Mouse (Mus musculus): ENCODE measurements around the gene Oxct1. TPM values are rescaled to one million over a fixed set of nuclear protein-coding genes. Genes with fewer than 3 reads are reported as not detected.

Gene Oxct1
- total and polyA plus RNA-seq, 2 experiments, result 1.7 to 6.4 TPM

GRCm38 (mm10) chr15:4145352-4145751 lies 119.2 kb downstream of the Oxct1 start:
- Histone ChIP-seq H3K4me3 (ENCODE audit: insufficient read depth, low read depth, low read length) (no peak overlapping the region), H3K79me2 (ENCODE audit: control insufficient read depth, insufficient read depth, low read length) (no peaks in the 10 kb centered on the region), H3K27me3 (ENCODE audit: control insufficient read depth, insufficient read depth, low read length) (no peaks in the 10 kb centered on the region), H3K4me1 (ENCODE audit: control insufficient read depth, insufficient read depth, low read length) (no peaks in the 10 kb centered on the region), H3K9ac (ENCODE audit: low read depth, low read length) (no peak overlapping the region), H3K36me3 (ENCODE audit: control insufficient read depth, insufficient read depth, low read length) (no peaks in the 10 kb centered on the region), H3K27ac (replicated peaks; ENCODE audit: insufficient read depth, low read depth, low read length) (no peak overlapping the region)
- WGBS, result 89% methylated on average over 5 of the region's 5 CpGs
- DNase-seq (ENCODE audit: extremely low read depth, low read depth, low spot score), result no peak
- no peak for TF ChIP-seq POLR2A (IDR thresholded peaks at IDR 0.05; ENCODE audit: extremely low read depth, insufficient read depth, low read length)
- no peak for TF ChIP-seq CTCF (IDR thresholded peaks at IDR 0.05; ENCODE audit: low read depth, low read length)

- no peak for DNase-seq (ENCODE audit: extremely low read depth, low read depth, low spot score)
- TF ChIP-seq CTCF (IDR thresholded peaks at IDR 0.05; ENCODE audit: low read depth, low read length) (no peak), POLR2A (IDR thresholded peaks at IDR 0.05; ENCODE audit: extremely low read depth, insufficient read depth, low read length) (no peak)
- Histone ChIP-seq H3K36me3 (ENCODE audit: control insufficient read depth, insufficient read depth, low read length) (no peaks in the 10 kb centered on the region), H3K27ac (replicated peaks; ENCODE audit: insufficient read depth, low read depth, low read length) (no peak overlapping the region), H3K79me2 (ENCODE audit: control insufficient read depth, insufficient read depth, low read length) (no peaks in the 10 kb centered on the region), H3K4me3 (ENCODE audit: insufficient read depth, low read depth, low read length) (no peak overlapping the region), H3K27me3 (ENCODE audit: control insufficient read depth, insufficient read depth, low read length) (no peaks in the 10 kb centered on the region), H3K4me1 (ENCODE audit: control insufficient read depth, insufficient read depth, low read length) (no peaks in the 10 kb centered on the region), H3K9ac (ENCODE audit: low read depth, low read length) (no peak overlapping the region)
- 91% methylated on average over 2 of the region's 2 CpGs for WGBS
These were observed 121.5 kb downstream of the Oxct1 start for GRCm38 (mm10) chr15:4147700-4148099.

- 88% methylated on average over 8 of the region's 8 CpGs for WGBS
- H3K4me3 ChIP-seq (ENCODE audit: insufficient read depth, low read depth, low read length), result no peak overlapping the region
These were observed 122.6 kb downstream of the Oxct1 start for GRCm38 (mm10) chr15:4148649-4149389.

GRCm38 (mm10) chr15:4154646-4155045 lies 128.5 kb downstream of the Oxct1 start:
- no peak overlapping the region for H3K4me3 ChIP-seq (ENCODE audit: insufficient read depth, low read depth, low read length)
- no peak for DNase-seq (ENCODE audit: extremely low read depth, low read depth, low spot score)
- H3K9ac ChIP-seq (ENCODE audit: low read depth, low read length), result no peak overlapping the region
- H3K36me3 ChIP-seq (ENCODE audit: control insufficient read depth, insufficient read depth, low read length), result no peaks in the 10 kb centered on the region; the same call in 1 of the 2 replicates
- no peak overlapping the region for H3K27ac ChIP-seq (replicated peaks; ENCODE audit: insufficient read depth, low read depth, low read length)
- TF ChIP-seq POLR2A (IDR thresholded peaks at IDR 0.05; ENCODE audit: extremely low read depth, insufficient read depth, low read length) (no peak), CTCF (IDR thresholded peaks at IDR 0.05; ENCODE audit: low read depth, low read length) (no peak)
- H3K4me1 ChIP-seq (ENCODE audit: control insufficient read depth, insufficient read depth, low read length), result no peaks in the 10 kb centered on the region
- no peaks in the 10 kb centered on the region for H3K27me3 ChIP-seq (ENCODE audit: control insufficient read depth, insufficient read depth, low read length)
- WGBS, result 91% methylated on average over 4 of the region's 4 CpGs
- H3K79me2 ChIP-seq (ENCODE audit: control insufficient read depth, insufficient read depth, low read length), result no peaks in the 10 kb centered on the region

More at GRCm38 (mm10) chr15:4148649-4149389, 122.6 kb downstream of the Oxct1 start:
- Histone ChIP-seq H3K4me1 (ENCODE audit: control insufficient read depth, insufficient read depth, low read length) (no peaks in the 10 kb centered on the region), H3K27me3 (ENCODE audit: control insufficient read depth, insufficient read depth, low read length) (no peaks in the 10 kb centered on the region), H3K27ac (replicated peaks; ENCODE audit: insufficient read depth, low read depth, low read length) (no peak overlapping the region), H3K79me2 (ENCODE audit: control insufficient read depth, insufficient read depth, low read length) (no peaks in the 10 kb centered on the region), H3K36me3 (ENCODE audit: control insufficient read depth, insufficient read depth, low read length) (no peaks in the 10 kb centered on the region), H3K9ac (ENCODE audit: low read depth, low read length) (no peak overlapping the region)
- DNase-seq (ENCODE audit: extremely low read depth, low read depth, low spot score), result no peak
- TF ChIP-seq POLR2A (IDR thresholded peaks at IDR 0.05; ENCODE audit: extremely low read depth, insufficient read depth, low read length), result no peak
- no peak for TF ChIP-seq CTCF (IDR thresholded peaks at IDR 0.05; ENCODE audit: low read depth, low read length)

- Histone ChIP-seq H3K36me3 (ENCODE audit: control insufficient read depth, insufficient read depth, low read length) (no peaks in the 10 kb centered on the region), H3K27ac (replicated peaks; ENCODE audit: insufficient read depth, low read depth, low read length) (no peak overlapping the region), H3K4me3 (ENCODE audit: insufficient read depth, low read depth, low read length) (no peak overlapping the region), H3K9ac (ENCODE audit: low read depth, low read length) (no peak overlapping the region), H3K4me1 (ENCODE audit: control insufficient read depth, insufficient read depth, low read length) (no peaks in the 10 kb centered on the region), H3K79me2 (ENCODE audit: control insufficient read depth, insufficient read depth, low read length) (no peaks in the 10 kb centered on the region), H3K27me3 (ENCODE audit: control insufficient read depth, insufficient read depth, low read length) (no peaks in the 10 kb centered on the region)
- no peak for TF ChIP-seq POLR2A (IDR thresholded peaks at IDR 0.05; ENCODE audit: extremely low read depth, insufficient read depth, low read length)
- no peak for TF ChIP-seq CTCF (IDR thresholded peaks at IDR 0.05; ENCODE audit: low read depth, low read length)
- no peak for DNase-seq (ENCODE audit: extremely low read depth, low read depth, low spot score)
- WGBS, result 76% methylated on average over 2 of the region's 2 CpGs
These were observed 141.8 kb downstream of the Oxct1 start for GRCm38 (mm10) chr15:4167946-4168345.

- DNase-seq (ENCODE audit: extremely low read depth, low read depth, low spot score), result no peak
- TF ChIP-seq CTCF (IDR thresholded peaks at IDR 0.05; ENCODE audit: low read depth, low read length) (no peak), POLR2A (IDR thresholded peaks at IDR 0.05; ENCODE audit: extremely low read depth, insufficient read depth, low read length) (no peak)
- Histone ChIP-seq H3K27ac (replicated peaks; ENCODE audit: insufficient read depth, low read depth, low read length) (no peak overlapping the region), H3K4me1 (ENCODE audit: control insufficient read depth, insufficient read depth, low read length) (no peaks in the 10 kb centered on the region), H3K36me3 (ENCODE audit: control insufficient read depth, insufficient read depth, low read length) (no peaks in the 10 kb centered on the region), H3K9ac (ENCODE audit: low read depth, low read length) (no peak overlapping the region), H3K4me3 (ENCODE audit: insufficient read depth, low read depth, low read length) (no peak overlapping the region), H3K27me3 (ENCODE audit: control insufficient read depth, insufficient read depth, low read length) (no peaks in the 10 kb centered on the region), H3K79me2 (ENCODE audit: control insufficient read depth, insufficient read depth, low read length) (no peaks in the 10 kb centered on the region)
- 78% methylated on average over 2 of the region's 2 CpGs for WGBS
These were observed 145.4 kb downstream of the Oxct1 start for GRCm38 (mm10) chr15:4171600-4171999.

Measured in liver, adult 2 months (tissue).